Mouse (Mus musculus) testis, adult 2 months (tissue): Measurements from ENCODE around the gene Mapk8ip1. TPM values are rescaled to one million over a fixed set of nuclear protein-coding genes. Genes with fewer than 3 reads are reported as not detected.

Experiments
- H3K27ac ChIP-seq: fragments of 200-500 bp; 2 replicates; pipeline ENCODE4 v1.5.1; 2012; ENCODE audit warnings: low read depth, low read length; ENCODE audit not compliant: control insufficient read depth, insufficient read depth
- H3K27me3 ChIP-seq: fragments of 200-500 bp; 2 replicates; pipeline ENCODE4 v1.6.1; 2012; ENCODE audit warnings: mild to moderate bottlenecking, low read length, moderate library complexity; ENCODE audit not compliant: control insufficient read depth, insufficient read depth
- H3K36me3 ChIP-seq: fragments of 200-500 bp; 2 replicates; pipeline ENCODE4 v1.6.1; 2012; ENCODE audit warnings: mild to moderate bottlenecking, low read length; ENCODE audit not compliant: control insufficient read depth, insufficient read depth
- H3K4me1 ChIP-seq: fragments of 200-500 bp; 2 replicates; pipeline ENCODE4 v1.6.1; 2012; ENCODE audit warnings: low read length; ENCODE audit not compliant: control insufficient read depth, insufficient read depth
- H3K4me3 ChIP-seq: fragments of 200-500 bp; 2 replicates; pipeline ENCODE4 v1.5.1; 2012; ENCODE audit warnings: low read depth, mild to moderate bottlenecking, low read length, moderate library complexity, mixed read lengths; ENCODE audit not compliant: control insufficient read depth
- CTCF ChIP-seq: fragments of 200-500 bp; IDR thresholded peaks from 2 replicates; pipeline ENCODE4 v1.5.1; 2012; ENCODE audit warnings: low read depth, mild to moderate bottlenecking, inconsistent platforms, low read length, moderate library complexity; ENCODE audit not compliant: control insufficient read depth, insufficient read depth, insufficient replicate concordance
- POLR2A ChIP-seq: fragments of 200-500 bp; IDR thresholded peaks from 2 replicates; pipeline ENCODE4 v1.6.1; 2012; ENCODE audit warnings: low read depth, mild to moderate bottlenecking, inconsistent platforms, low read length, moderate library complexity; ENCODE audit not compliant: control insufficient read depth
- polyA plus RNA-seq: library from polyadenylated mRNA; depleted of rRNA; stranded (reverse); fragments of >200 nt; gene quantifications from 2 replicates; pipeline ENCODE4 v1.2.3, GENCODE M21; 2012

Gene Mapk8ip1
- polyA plus RNA-seq, 1 experiment, result 23.2 TPM

GRCm38 (mm10) chr2:92388891-92389641 is 12.0 kb downstream of the Mapk8ip1 start:
- no peak for TF ChIP-seq CTCF
- peak; percentile 21 for TF ChIP-seq POLR2A
- Histone ChIP-seq H3K36me3 (no peaks in the 10 kb centered on the region), H3K27ac (no peak overlapping the region), H3K4me1 (peaks cover 23% of the 10 kb centered on the region), H3K4me3 (peak overlapping the region; percentile 81), H3K27me3 (no peaks in the 10 kb centered on the region)

DNA sequence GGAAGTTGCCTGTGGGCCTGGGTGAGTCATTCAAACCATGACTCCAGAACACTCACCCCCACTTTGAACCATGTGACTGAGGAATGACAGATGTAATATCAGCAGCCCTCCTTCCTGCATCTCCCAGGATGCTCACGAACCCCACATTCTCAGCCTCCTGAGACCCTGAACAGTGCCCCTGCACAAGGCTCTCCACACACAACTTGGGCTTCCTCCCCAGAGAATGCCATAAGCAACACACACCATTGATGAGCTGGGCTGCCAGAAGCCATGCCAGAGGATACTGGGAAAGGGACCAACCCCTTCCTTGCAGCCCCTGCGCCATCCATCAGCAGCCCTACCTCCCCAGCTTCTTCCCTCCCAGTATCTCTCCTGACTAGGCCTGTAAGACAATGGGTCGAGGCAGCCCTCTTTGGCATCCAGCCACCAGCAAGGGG is 13.0 kb downstream of the Mapk8ip1 start:
- Histone ChIP-seq H3K27ac (no peak overlapping the region), H3K4me1 (peaks cover 23% of the 10 kb centered on the region), H3K27me3 (no peaks in the 10 kb centered on the region), H3K4me3 (peak overlapping the region; percentile 81), H3K36me3 (no peaks in the 10 kb centered on the region)
- no peak for TF ChIP-seq CTCF
- TF ChIP-seq POLR2A, result peak; percentile 61; the same call in 1 of the 2 replicates

DNA sequence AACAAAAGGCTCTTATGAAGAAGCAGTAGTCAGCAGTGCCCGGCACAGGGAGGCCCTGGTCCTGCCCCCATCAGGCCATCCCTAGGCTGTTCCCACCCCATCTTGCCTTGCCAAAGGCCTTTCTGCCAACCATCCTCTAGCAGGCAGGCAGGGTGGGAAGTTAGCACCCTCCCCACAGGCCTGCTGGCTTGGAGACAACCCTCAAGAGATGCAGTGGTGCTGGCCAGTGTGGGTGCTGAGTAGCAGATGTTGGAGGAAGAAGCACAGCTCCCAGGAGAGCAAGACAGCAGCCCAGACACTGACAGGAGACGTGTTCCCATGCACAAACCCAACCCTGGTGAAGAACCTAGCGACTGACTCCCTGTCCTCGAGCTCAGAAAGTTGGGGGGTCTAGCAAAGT is 13.4 kb downstream of the Mapk8ip1 start:
- TF ChIP-seq CTCF, result no peak
- TF ChIP-seq POLR2A, result no peak
- peaks cover 22% of the 10 kb centered on the region for H3K4me1 ChIP-seq
- H3K4me3 ChIP-seq, result peak overlapping the region; percentile 0
- no peaks in the 10 kb centered on the region for H3K36me3 ChIP-seq
- H3K27me3 ChIP-seq, result no peaks in the 10 kb centered on the region
- no peak overlapping the region for H3K27ac ChIP-seq

- peak overlapping the region; percentile 12 for H3K4me3 ChIP-seq
- no peaks in the 10 kb centered on the region for H3K27me3 ChIP-seq
- H3K36me3 ChIP-seq, result no peaks in the 10 kb centered on the region
- TF ChIP-seq CTCF (no peak), POLR2A (0 out of 2 replicates have a peak, but pooled peaks have one; percentile 4)
- no peak overlapping the region for H3K27ac ChIP-seq
- H3K4me1 ChIP-seq, result peaks cover 15% of the 10 kb centered on the region
These were observed 14.1 kb downstream of the Mapk8ip1 start for GRCm38 (mm10) chr2:92386821-92387570.

- TF ChIP-seq POLR2A, result no peak
- TF ChIP-seq CTCF, result no peak
- H3K27me3 ChIP-seq, result no peaks in the 10 kb centered on the region
- peak overlapping the region; percentile 68 for H3K4me3 ChIP-seq
- peaks cover 10% of the 10 kb centered on the region for H3K4me1 ChIP-seq
- no peak overlapping the region for H3K27ac ChIP-seq
- H3K36me3 ChIP-seq, result no peaks in the 10 kb centered on the region
These were observed 15.7 kb downstream of the Mapk8ip1 start for GRCm38 (mm10) chr2:92385113-92386051.

DNA sequence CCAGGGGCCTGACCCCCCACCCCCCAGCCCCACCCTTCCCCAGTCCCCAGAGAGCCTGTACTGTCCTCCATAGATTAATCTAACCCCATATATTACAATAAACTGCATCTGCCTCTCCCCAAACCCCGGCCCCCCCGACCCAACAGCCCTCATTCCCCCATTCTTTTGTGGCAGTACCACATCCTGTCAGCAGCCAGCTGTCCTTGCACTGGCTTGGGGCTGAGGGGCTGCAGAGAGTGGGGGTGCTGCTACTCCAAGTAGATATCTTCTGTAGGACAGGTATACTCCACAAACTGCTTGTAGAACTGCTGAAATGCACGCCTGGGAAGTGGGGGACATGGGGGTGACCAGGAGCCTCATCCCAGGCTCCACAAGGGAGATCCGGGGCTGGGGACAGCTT is 17.0 kb downstream of the Mapk8ip1 start:
- TF ChIP-seq POLR2A (no peak), CTCF (no peak)
- no peak overlapping the region for H3K27ac ChIP-seq
- H3K36me3 ChIP-seq, result no peaks in the 10 kb centered on the region
- no peaks in the 10 kb centered on the region for H3K27me3 ChIP-seq
- peaks cover 6% of the 10 kb centered on the region for H3K4me1 ChIP-seq
- peak overlapping the region; percentile 78 for H3K4me3 ChIP-seq
